Mouse (Mus musculus) kidney, postnatal 0 days (tissue): ENCODE data around the gene Ltbp4. TPM values are rescaled to one million over a fixed set of nuclear protein-coding genes. Genes with fewer than 3 reads are reported as not detected.

Experiments
- ATAC-seq: fragments of 200-750 bp; cut with Nextera tagmentation; replicated peaks from 2 replicates; pipeline ENCODE4 v1.8.0; 2017; ENCODE audit warnings: low read depth, moderate number of reproducible peaks, moderate TSS enrichment, moderate library complexity; ENCODE audit not compliant: low FRiP score
- DNase-seq: peaks from one replicate; pipeline ENCODE4 v3.0.0-alpha.2; 2016; ENCODE audit warnings: low spot score
- H3K27ac ChIP-seq: fragments of 300-500 bp; sonication (generic); 2 replicates; pipeline ENCODE4 v1.5.1; 2014; ENCODE audit warnings: mild to moderate bottlenecking
- H3K27me3 ChIP-seq: fragments of 300-500 bp; sonication (generic); 2 replicates; pipeline ENCODE4 v1.6.1; 2014; ENCODE audit warnings: low read length, mixed read lengths; ENCODE audit not compliant: insufficient read depth
- H3K36me3 ChIP-seq: fragments of 300-500 bp; sonication (generic); 2 replicates; pipeline ENCODE4 v1.6.1; 2014; ENCODE audit warnings: low read length, mixed read lengths; ENCODE audit not compliant: insufficient read depth
- H3K4me1 ChIP-seq: fragments of 300-500 bp; sonication (generic); replicated peaks from 2 replicates; pipeline ENCODE4 v1.6.1; 2014; ENCODE audit warnings: antibody characterized with exemption, low read length, mixed read lengths; ENCODE audit not compliant: insufficient read depth
- H3K4me2 ChIP-seq: fragments of 300-500 bp; sonication (generic); 2 replicates; pipeline ENCODE4 v1.6.1; 2014; ENCODE audit warnings: mild to moderate bottlenecking, low read length, moderate library complexity, mixed read lengths
- H3K4me3 ChIP-seq: fragments of 300-500 bp; sonication (generic); replicated peaks from 2 replicates; pipeline ENCODE4 v1.5.1; 2014; ENCODE audit warnings: low read depth, low read length
- H3K9ac ChIP-seq: fragments of 300-500 bp; sonication (generic); 2 replicates; pipeline ENCODE4 v1.6.1; 2014; ENCODE audit warnings: low read depth, low read length
- H3K9me3 ChIP-seq: fragments of 300-500 bp; sonication (generic); replicated peaks from 2 replicates; pipeline ENCODE4 v1.6.1; 2016; ENCODE audit warnings: low read length, inconsistent platforms, mixed read lengths
- CTCF ChIP-seq: IDR thresholded peaks from 2 replicates; pipeline ENCODE4 v1.5.1; 2016; ENCODE audit warnings: antibody characterized with exemption, low read depth, mild to moderate bottlenecking, moderate library complexity
- WGBS: fragments of 180-500 bp; shearing (Covaris S2); extraction: QIAGEN DNeasy Blood & Tissue Kit; methylation state at CpG from one replicate; pipeline ENCODE4 v1.1.7; 2014; 5-methylcytosine and 5-hydroxymethylcytosine counted together
- polyA plus RNA-seq: library from polyadenylated mRNA; unstranded; fragments of >200 nt; fragmentation: Nextera tagmentation; extraction: Ambion mirVana; gene quantifications from 2 replicates; pipeline ENCODE4 v1.2.1, GENCODE M21; 2015

The Ltbp4 gene
- polyA plus RNA-seq, 1 experiment from 2014 or later, result 41.7 TPM

DNA sequence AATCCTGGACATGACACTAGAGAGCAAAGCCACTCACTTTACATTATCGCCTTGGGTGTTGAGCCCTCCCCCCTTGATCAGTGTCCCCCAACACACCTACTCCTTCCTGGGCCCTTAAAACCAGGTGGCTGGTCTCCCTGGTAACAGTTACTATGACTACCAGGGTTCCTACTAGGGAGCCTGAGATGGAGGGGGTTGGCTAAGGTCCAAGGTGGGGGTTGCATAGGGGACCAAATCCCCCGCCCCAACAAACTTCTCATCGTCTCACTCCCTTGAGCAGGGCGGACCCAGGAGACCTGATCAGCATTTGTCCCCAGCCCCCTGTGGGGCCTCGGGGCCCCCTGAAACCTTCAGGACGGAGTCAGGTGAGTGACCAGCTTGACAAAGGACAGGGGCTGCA lies 75.6 kb downstream of the Ltbp4 start:
- no peak overlapping the region for H3K27ac ChIP-seq
- H3K4me1 ChIP-seq, result peaks cover 8% of the 10 kb centered on the region; the same call in 1 of the 2 replicates
- H3K4me2 ChIP-seq, result no peak overlapping the region
- WGBS, result 78% methylated on average over 6 of the region's 6 CpGs
- TF ChIP-seq CTCF, result no peak
- DNase-seq, result no peak
- H3K9ac ChIP-seq, result no peak overlapping the region
- 0 out of 2 replicates have a peak, but pooled peaks cover 11% of the 10 kb centered on the region for H3K36me3 ChIP-seq
- no peaks in the 10 kb centered on the region for H3K9me3 ChIP-seq
- H3K27me3 ChIP-seq, result no peaks in the 10 kb centered on the region
- ATAC-seq, result no peak
- H3K4me3 ChIP-seq, result no peak overlapping the region

DNA sequence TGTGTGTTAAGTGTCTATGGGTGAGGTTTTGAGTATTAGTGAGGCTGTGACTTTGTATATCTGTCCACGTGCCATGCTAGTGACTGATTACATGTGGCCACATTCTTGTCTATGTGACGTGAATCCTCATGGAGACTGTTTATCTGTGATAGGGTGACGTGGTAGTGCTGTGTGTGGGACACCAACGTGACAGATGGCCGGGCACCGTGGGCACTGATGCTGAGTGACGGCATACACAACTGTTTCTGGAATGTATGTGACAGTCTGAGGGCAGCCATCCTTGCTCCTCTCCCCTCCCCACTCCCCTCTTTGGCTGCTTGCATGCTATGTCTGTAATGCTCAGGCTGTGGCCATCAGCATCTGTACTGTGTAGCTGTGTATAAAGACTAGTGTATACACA lies 76.6 kb downstream of the Ltbp4 start:
- 0 out of 2 replicates have a peak, but pooled peaks cover 11% of the 10 kb centered on the region for H3K36me3 ChIP-seq
- no peak for TF ChIP-seq CTCF
- no peak overlapping the region for H3K4me3 ChIP-seq
- no peak for ATAC-seq
- 0 out of 2 replicates have a peak overlapping the region, but pooled peaks have one; percentile 90 for H3K4me2 ChIP-seq
- no peaks in the 10 kb centered on the region for H3K27me3 ChIP-seq
- H3K9me3 ChIP-seq, result no peaks in the 10 kb centered on the region
- 75% methylated on average over 7 of the region's 7 CpGs for WGBS
- no peak overlapping the region for H3K9ac ChIP-seq
- no peak for DNase-seq
- no peak overlapping the region for H3K27ac ChIP-seq
- peaks cover 9% of the 10 kb centered on the region; the same call in 1 of the 2 replicates for H3K4me1 ChIP-seq

DNA sequence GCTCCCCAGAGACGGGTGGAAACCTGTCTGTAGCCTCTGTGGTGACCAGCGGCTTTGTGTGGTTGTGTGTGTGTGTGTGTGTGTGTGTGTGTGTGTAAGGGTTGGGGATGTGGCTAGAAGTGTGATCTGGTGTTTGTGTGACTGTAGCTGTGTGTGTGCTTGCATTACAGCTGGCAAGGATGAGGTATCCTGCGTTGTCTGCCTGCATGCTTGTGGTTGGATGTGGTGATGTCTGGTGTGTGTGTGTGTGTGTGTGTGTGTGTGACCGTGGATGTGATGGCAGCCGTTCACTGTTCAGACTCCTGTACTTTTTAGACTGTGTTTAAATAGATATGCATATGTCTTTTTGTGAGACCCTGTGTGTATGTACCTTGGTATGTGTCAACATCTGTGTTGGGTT lies 77.7 kb downstream of the Ltbp4 start:
- Histone ChIP-seq H3K27ac (no peak overlapping the region), H3K9me3 (no peaks in the 10 kb centered on the region), H3K4me1 (peaks cover 9% of the 10 kb centered on the region; the same call in 1 of the 2 replicates), H3K9ac (peak overlapping the region; percentile 88), H3K4me3 (peak overlapping the region; percentile 87), H3K4me2 (peak overlapping the region; percentile 90), H3K27me3 (no peaks in the 10 kb centered on the region), H3K36me3 (0 out of 2 replicates have a peak, but pooled peaks cover 11% of the 10 kb centered on the region)
- 33% methylated on average over 5 of the region's 5 CpGs for WGBS
- ATAC-seq, result no peak
- no peak for TF ChIP-seq CTCF
- no peak for DNase-seq

DNA sequence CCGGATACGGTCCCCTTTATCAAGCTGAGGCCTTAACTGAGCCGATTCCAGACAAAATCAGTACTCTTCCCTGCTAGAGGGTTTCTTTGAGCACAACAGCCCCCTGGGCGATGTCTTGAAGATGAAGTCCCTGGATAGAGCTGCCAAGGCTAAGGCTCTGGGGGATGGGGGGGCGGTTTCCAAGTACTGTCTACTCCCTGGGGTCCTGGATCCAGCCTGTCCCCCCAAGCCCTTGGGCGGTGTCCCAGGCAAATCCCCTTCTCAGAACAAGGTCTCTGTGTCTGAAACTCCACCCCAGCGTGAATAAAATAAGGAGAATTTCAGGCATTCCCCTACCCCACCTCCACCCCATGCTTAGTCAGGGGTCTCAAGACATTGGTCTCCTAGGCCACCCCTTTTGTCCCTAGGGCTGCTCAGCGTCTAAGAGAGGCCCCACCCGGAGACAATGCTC lies 78.2 kb downstream of the Ltbp4 start:
- Histone ChIP-seq H3K4me2 (peak overlapping the region; percentile 90), H3K4me3 (peak overlapping the region; percentile 87), H3K36me3 (0 out of 2 replicates have a peak, but pooled peaks cover 11% of the 10 kb centered on the region), H3K4me1 (peaks cover 9% of the 10 kb centered on the region; the same call in 1 of the 2 replicates), H3K9ac (peak overlapping the region; percentile 88), H3K27ac (peak overlapping the region; percentile 72; the same call in 1 of the 2 replicates), H3K27me3 (no peaks in the 10 kb centered on the region), H3K9me3 (no peaks in the 10 kb centered on the region)
- TF ChIP-seq CTCF, result no peak
- DNase-seq (peak; percentile 35), ATAC-seq (no peak)
- WGBS, result 5% methylated on average over 9 of the region's 9 CpGs

DNA sequence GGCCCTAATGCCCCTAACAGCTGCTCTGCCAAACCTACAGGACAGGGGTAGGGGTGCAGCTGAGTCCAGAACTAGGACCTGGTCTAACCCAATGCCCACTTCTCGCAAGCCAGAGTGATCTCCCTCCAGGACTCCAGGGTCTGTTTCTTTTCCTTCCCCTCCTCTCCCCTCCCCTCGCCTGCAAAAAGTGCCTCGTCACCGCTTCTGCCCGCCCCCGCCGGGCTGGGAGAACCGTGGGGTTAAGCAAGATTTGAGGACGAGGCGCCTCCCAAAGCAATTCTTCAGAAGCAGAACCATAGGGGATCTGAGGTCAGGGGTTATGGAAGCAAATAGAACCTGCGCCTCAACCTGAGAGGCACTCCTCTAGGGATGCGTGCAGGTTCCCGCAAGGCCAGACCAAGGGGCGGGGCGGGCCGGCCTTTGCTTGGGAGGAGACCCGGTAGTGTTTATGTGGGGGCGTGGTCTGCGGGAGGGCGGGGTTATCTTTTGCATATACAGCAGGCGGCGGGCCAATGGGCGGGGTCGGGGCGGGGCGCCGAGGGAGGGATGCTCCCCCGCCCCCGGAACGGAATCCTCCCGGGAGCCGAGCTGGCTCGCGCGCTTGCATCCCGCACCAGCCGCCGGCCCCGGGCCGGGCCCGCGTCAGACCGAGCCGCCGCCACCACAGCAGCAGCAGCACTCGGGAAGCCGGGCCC lies 79.1 kb downstream of the Ltbp4 start, which contains the start of gene Numbl:
Gene Numbl, plus strand, starts transcription at position 229 of the 695 bp plus-strand sequence.
- ATAC-seq, result peak; percentile 85
- H3K9ac ChIP-seq, result peak within 1 kb of the TSS; percentile 88
- H3K4me3 ChIP-seq, result peak within 1 kb of the TSS; percentile 87
- no peaks in the 10 kb centered on the region for H3K9me3 ChIP-seq
- 0 out of 2 replicates have a peak, but pooled peaks cover 11% of the 10 kb centered on the region for H3K36me3 ChIP-seq
- peaks cover 9% of the 10 kb centered on the region; the same call in 1 of the 2 replicates for H3K4me1 ChIP-seq
- 1% methylated on average over 43 of the region's 47 CpGs for WGBS
- peak within 1 kb of the TSS; percentile 90 for H3K4me2 ChIP-seq
- peak within 1 kb of the TSS; percentile 72 for H3K27ac ChIP-seq
- no peak for TF ChIP-seq CTCF
- no peaks in the 10 kb centered on the region for H3K27me3 ChIP-seq
- peak; percentile 94 for DNase-seq

DNA sequence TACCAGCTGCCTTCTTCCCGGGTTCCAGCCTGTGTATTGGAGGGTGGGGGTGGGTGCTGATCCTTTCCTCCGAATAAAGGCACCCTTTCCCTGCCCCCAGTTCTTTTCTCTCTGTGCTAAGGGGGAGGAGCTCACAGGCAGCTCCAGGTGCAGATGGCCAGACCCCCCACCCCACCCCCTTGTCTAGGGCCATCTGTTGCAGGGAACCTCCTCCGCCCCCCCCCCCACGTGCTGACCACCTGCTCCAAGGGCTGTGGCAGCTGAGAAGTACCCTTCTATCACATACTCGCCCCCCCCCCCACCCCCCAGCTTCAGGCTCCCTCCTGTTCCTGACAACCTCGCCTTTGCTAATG lies 79.7 kb downstream of the Ltbp4 start:
- ATAC-seq (no peak), DNase-seq (no peak)
- H3K9ac ChIP-seq, result peak overlapping the region; percentile 88; the same call in 1 of the 2 replicates

More for the DNA sequence above, 79.7 kb downstream of the Ltbp4 start:
- TF ChIP-seq CTCF, result no peak
- H3K4me2 ChIP-seq, result peak overlapping the region; percentile 90
- H3K27ac ChIP-seq, result 0 out of 2 replicates have a peak overlapping the region, but pooled peaks have one; percentile 72
- H3K4me1 ChIP-seq, result peaks cover 9% of the 10 kb centered on the region; the same call in 1 of the 2 replicates
- WGBS, result 7% methylated on average over 4 of the region's 6 CpGs
- H3K9me3 ChIP-seq, result no peaks in the 10 kb centered on the region
- peak overlapping the region; percentile 87 for H3K4me3 ChIP-seq
- no peaks in the 10 kb centered on the region for H3K27me3 ChIP-seq
- H3K36me3 ChIP-seq, result 0 out of 2 replicates have a peak, but pooled peaks cover 9% of the 10 kb centered on the region
